Mouse (Mus musculus) embryo, embryonic 10 days (tissue): ENCODE measurements at regions not wholly inside any gene's neighbourhood (a gene's known extent, or its start where the extent isn't known, plus 50 kb on each side); places are given as distances from the start of the nearest gene placed in this dataset.

ENCODE experiments used
- DNase-seq: peaks from one replicate; pipeline ENCODE4 v3.0.0-alpha.2; 2015; ENCODE audit warnings: low spot score

DNA sequence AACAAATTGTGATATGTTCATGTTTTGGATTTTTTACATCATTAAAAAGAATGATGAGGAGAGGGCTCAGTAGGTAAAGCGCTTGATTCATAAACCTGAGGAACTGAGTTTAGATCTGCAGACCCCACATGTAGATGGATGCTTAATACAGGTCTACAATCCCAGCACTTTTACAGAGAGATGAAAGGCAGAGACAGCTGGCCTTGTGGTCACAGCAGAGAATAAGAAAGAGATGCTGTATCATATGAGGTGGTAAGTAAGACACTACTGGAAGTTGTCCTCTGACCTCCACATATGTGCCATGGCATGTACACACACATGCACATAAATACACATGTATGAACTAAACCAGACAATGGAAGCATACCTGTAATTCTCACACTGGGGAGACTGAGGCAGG is 121.9 kb upstream of the Irf2bp2 start:
- no peak for DNase-seq

DNA sequence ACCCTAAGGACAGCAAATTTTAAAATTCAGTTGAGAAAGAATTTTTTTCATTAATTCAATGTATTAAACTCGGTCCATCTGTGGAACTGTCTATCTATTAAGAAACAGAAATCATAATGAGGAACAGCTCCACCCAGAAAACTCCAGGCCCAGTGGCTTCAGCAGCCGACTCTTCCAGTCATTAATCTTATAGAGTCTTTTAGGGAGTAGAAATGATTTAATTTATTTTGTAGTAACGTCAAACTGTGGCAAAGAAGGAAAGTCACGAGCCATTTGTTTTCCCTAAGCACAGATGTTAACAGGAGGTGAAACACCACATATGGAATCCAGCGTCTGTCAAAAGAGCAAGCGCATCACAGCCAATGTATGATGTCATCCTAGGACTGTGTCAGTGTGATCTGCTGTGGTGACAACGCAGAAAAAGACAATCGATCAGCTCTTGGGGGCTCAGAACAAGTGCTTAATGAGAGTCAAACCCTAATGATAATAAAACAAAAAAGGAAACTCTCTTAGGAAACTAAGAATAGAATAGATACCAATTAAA is 119.9 kb upstream of the Irf2bp2 start:
- no peak for DNase-seq

DNA sequence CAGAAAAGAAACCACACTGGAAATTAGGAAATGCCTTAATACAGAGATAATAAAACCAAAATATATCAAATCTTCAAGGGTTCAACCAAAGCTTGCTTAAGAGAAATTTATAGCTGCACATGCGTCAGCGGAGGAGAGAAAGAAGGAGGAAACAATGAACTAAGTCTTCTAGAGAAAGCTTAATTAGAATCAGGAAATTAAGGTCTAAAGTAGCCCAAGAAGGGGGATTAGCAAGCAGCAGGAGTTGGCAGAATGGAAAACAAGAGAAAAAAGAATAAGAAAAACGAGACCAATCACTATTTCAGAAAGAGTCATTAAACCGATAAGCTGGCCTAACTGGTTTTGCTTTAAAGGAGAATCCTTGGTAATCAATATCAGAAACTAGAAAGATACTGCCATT is 119.4 kb upstream of the Irf2bp2 start:
- no peak for DNase-seq

DNA sequence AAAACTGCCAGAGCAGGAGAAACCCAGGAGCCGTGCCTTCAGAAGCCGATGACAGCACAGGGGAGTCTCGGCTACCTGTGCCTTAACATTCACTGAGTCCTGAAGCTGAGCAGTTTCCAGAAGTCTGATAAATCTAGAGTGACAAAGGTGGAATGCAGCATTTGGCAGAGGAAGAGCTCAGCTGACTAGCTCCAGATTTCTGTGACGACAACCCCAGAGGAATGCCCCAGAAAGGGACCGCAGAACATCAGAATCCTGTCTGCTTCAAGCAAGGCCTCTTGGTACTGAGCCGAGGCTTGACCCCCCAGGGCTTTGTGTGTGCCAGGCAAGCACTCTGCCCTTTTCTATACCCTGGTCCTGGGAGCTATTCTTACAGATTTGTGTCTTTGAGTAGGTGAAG is 119.0 kb upstream of the Irf2bp2 start:
- DNase-seq, result no peak

DNA sequence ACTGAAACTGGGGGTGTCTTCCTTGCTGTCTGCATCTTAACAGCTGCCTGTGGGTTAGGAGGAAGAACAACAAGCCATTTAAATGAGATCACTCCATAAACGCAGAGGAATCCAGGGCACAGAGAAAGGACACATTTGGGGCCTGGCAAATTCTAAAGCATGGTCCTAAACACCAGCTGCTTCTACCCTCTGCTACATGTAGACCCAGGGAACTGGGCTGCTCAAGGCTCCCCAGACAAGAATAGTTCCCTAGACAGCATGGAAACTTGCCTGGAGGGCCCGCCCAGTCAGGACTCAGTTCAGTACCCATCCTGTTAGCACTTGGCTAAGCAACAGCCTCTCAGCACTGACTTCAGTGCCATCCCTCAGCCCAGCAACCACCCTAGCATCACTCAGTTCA is 115.2 kb upstream of the Irf2bp2 start:
- no peak for DNase-seq

DNA sequence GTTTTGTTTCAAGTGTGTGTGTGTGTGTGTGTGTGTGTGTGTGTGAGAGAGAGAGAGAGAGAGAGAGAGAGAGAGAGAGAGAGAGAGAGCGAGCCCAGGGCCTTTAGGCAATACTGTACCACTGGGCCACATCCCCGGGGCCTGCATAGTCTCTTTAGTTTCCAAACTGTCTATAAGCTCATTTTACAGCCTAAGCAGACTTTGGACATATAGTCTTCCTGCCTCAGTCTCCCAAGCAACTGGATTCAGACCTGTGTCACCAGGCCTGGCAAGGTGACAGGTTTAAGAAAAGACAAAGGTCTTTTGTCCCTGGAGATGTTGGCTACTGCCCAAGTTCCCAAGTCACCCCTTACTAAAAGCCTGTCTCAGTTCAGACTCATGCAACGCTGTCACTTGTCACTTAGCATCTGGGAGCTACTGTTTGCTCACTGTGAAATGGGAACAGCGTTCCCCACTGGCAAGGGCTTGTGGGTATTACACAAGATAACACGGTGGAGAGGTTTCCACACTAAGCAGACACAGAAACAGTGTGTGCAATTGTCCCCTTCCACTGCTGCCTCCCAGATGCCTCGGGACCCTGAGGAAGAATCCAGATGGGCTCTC is 113.6 kb upstream of the Irf2bp2 start:
- no peak for DNase-seq

DNA sequence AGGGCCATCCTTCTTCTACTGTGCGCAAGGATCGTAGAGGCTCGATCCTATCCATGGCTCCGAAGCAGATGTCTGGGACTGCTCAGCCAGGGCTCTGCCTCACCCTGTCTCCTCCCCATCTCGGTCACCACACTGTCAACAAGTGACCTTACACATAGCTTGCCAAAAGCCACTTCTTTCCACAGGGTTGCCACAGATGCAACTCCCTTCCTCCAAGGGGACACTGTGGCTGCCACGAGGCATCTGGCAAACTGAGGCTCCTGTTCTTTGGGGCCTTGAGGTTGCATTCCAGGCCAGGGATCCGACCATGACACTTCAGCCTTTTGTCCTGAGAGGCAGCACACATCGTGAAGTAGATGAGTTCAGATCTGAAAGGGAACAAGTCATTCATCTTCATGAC is 112.5 kb upstream of the Irf2bp2 start:
- DNase-seq, result no peak

DNA sequence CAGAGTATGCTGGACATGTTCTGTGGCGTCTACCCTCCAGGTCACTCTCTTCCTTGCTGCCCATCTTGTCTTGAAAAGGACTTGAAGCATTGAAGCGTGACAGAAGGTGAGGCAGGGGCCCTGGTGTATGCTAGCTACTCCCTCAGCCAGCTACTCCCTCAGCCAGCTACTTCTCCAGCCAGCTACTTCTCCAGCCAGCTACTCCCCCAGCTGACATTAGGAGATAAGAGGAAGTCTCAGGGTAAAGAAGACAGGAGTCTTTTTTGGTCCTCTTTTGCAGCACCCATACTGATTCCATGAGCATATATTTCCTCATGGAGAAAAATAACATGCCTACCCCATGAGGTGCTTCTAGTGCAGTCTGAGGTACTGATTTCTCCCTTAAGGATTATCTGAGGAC is 111.6 kb upstream of the Irf2bp2 start:
- DNase-seq, result no peak

DNA sequence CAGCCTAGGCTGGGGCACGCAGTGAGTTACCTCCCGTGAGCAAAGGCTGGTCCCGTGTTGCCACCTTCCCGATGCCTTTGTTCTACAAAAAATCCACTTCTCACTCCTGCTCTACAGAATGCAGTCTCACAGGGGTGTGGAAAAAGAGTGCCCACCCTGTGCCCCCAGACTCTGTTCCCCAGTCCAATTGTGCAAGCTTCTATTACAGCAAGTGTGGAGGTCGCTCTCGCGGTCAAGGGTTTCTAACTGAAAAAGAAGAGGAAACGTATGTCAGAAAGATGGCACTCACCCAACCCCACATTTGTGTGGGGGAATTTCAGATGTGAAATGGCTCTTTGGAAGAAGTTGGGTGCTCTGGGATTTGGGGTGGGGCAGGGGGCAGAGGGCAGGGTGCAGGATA is 110.9 kb upstream of the Irf2bp2 start:
- no peak for DNase-seq

DNA sequence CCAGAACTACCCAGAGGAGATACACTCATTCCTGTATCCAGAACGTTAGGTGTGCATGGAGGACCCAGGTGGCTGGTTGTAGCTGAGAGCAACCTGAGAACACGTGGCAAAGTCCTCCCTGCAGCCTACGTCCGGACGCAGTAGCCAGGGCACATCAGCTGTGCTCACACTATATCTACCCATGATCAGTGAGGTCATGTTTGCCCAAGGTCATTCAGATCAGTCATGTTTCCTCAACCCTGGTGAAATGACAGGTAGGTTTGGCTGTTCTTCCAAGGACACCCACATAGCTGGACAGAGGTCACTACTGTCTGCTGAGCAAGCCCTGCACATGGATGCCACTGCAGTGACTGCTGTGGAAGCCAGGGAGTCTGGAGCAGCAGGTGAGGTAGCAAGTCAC is 109.8 kb upstream of the Irf2bp2 start:
- DNase-seq, result no peak

DNA sequence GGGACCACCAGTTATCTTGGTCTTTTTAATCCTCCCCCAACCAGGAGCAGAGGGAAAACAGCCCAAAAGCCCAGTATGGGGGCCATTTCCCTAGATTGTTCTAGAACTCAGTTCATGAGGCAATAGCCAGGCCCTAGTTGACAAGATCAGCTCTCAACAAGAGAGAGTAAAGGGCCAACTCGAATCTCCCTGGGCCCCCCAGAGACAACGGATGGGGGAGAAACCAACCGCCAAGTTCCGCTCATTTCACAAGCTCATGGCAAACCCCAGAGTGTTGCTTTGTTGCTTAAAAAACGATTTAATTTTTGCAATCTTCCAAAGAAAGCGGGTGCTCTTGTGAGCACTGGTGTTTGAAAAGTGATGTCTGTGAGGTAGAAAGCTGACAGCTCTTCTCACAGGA is 108.5 kb upstream of the Irf2bp2 start:
- no peak for DNase-seq

DNA sequence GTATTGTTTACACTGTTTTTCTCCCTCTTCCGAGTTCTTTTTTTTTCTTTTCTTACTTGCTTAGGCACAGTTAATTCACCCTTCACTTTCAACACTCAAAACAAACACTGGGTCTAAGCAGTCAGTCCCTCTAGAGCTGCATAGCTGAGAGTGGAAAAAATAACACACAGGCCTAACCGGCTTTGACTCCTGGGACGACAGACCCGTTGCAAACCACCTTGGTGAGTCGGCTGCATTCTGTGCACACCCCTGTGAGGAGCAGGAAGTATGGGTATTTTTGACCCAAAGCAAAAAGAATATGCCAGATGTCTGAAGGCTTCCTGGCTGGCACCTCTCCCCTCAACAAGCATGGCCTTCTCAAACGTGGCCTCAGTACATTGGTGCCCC is 105.6 kb upstream of the Irf2bp2 start:
- DNase-seq, result peak; percentile 49

DNA sequence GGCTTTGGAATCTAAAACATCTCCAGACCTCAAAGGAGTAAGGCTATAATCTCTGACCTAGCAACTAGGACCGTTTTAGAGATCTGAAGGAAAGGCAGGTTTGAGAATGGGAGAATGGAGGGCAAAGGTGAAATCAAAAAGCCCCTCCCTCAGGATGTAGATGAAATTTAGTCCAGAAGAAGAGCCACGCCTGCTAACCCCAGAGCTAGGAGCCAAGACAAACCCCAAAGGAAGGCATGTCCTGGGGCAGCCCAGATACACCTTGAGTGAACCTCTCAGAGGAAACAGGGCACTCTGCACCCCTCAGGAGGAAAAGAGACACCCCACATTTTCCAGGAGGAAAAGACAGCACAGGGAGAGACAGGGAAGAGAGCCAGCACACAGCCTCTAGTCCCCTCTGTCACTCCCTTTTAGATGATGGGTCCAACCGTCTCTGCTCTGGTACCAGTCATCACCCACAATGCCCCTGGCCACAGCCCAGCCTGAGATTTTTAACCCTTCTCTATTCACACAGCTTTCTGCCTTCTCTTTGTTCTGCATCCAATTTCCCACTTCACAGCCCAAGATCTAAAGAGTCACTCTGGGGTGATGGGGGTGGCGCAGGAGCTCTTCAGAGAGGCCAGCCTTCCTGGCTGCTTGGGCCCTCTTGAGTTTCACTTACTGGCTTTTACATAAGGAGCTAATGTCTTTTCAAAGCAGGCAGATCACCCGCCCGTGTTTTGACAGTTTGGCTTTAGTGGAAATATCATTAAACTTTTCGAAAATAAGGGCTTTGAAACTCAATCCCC is 105.0 kb upstream of the Irf2bp2 start:
- DNase-seq, result peak; percentile 66

DNA sequence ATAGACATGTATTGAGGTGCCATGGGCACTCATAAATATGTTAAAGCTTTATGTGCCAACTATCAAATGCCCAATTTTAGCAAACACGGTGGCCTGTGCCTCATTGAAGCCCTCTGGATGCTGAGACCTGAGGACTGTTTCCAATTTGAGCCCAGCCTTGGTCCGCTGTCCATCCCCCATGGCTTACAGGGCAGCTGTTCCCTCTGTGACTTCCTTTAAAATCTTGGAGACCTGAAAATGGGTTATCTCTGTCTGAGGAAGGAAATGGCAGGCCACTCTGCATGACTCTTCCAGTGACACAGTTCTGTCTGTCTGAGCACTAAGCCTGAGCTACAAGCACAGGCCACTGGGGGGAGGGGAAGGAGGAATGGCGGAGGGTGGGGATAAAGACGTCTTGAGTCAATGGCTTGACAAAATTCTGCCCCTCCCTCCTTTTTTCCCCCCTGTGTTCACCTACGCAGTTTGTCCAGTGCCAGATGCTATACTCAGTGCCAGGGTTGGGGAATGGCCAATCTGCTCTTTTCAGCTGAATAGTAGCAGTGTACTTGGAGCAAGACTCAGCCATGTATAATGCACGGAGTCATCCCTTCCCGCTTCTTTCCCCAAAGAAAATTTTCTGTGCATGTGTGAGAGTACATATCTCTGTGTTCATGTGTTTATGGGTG is 102.7 kb upstream of the Irf2bp2 start:
- DNase-seq, result no peak

DNA sequence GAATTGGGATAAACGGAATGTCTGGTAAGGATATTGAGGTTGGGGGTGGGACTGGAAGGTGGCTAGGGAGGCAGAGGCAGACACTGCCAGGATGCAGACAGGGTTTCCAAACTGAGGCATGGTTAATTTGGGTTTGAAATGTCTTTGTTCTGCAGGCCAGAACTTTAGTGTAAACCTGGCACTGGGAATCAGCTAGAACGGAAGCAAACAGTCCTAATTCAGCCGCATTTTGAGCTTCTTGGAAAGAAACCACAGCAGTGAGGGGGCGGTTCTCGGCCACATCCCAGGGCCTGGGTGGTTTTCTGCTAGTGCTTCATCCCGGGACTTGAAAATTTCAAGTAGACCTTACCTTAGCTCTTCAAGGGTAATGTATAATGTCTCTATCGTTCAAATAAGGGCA is 100.6 kb upstream of the Irf2bp2 start:
- DNase-seq, result no peak

DNA sequence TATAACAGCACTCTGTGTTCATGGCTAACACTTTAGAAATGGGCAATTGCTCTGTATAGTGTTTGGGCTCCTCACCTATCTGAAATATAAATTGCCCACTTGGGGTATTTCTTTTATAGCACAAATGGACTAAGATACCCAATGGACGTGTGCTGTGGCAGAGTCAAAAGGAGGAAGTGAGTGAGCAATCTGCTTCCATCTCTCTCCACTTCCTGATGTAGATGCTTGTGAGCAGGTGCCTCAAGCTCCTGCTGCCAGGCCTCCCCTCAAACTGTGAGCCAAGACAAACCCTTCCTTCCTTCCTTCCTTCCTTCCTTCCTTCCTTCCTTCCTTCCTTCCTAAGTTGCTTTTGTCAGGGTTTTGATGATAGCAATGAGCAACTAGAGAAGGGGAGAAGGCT is 99.9 kb upstream of the Irf2bp2 start:
- no peak for DNase-seq

DNA sequence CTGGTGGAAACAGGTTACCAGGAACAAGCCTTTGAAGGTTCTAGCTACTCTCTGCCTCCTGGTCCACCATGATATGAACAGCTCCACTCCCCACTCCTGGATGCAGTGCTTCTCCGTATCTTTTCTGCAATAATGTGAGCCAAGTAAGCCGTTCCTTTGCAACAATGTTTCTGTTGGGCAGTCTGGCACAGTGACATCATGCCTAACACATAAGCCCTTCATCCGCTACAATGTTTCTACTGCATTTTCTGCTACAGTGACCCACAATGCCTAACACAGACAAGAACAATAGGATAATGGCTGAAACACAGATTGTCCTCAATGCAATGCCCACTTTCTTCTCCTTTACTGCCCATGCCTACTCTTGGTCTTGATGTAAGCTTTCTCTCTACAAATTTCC is 98.9 kb upstream of the Irf2bp2 start:
- DNase-seq, result no peak

DNA sequence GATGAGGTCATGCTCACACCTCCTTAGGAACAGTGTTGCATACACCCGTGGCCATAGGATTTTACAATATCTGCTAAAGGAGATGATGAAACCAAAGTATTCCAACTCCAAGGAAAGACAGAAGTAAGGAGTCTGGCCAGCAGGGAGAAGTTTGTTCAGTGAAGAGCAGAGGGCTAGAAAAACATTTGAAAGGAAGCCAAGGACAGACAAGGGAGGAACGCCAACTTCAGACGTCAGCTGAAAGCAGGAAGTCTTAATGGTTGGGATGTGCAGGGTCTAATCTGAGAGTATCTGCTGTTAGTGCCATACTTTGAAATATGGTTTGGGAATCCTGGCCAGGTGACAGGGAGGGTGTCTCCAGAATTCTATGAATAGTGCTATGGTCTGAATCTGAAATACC is 98.5 kb upstream of the Irf2bp2 start:
- no peak for DNase-seq

DNA sequence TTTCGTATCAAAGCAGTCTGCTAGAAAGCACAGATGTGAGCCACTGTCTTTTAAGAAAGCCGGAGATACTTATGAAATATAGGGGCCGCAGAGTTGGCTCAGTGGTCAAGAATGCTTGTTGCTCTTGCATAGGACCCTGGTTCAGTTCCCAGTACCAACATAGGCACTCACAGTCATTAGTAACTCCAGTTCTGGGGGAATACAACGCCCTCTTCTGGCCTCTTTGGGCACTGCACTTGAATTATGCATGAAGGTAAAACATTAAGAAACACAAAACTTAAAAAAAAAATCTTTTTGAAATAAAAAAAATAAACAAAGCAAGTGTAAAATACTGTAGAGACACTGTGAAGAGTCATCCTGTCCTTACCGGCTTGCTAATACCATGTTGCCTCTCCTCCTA is 94.7 kb upstream of the Irf2bp2 start:
- no peak for DNase-seq

DNA sequence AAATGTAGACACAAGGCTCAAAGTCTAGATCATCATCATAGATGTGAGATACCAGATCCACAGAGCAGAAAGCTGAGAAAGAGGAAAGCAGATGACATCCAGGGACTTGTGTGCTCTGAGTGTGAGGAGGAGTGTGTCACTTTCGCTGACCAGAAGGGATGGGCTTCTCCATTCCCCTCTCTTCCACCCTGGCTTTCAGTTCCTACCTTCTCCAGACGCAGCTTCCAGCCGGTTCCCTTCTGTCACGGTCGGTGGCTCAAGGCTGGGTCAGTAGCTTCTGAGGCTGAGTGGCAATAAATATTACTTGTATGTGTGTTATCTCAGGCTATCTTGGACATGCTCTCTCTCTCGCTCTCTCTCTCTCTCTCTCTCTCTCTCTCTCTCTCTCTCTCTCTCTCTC is 94.2 kb upstream of the Irf2bp2 start:
- DNase-seq, result no peak

DNA sequence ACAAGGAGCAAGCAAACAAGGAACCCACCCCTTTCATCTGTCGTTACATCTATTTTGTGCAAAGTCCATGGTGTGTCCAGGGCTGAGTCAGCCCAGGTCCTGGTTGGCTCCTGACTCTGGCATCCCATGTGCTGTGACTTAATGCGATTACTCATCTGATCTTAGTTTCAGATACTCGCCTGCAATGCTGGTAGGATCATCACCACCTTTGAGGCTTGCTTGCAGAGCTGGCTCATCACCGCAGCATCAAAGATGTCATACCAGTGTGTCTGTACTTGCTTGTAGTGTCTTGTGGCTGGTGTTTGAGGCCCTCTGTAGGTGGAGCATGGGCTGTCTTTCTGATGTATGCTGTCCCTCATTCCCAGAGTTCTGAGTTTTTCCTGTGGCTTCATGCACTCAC is 93.0 kb upstream of the Irf2bp2 start:
- no peak for DNase-seq

DNA sequence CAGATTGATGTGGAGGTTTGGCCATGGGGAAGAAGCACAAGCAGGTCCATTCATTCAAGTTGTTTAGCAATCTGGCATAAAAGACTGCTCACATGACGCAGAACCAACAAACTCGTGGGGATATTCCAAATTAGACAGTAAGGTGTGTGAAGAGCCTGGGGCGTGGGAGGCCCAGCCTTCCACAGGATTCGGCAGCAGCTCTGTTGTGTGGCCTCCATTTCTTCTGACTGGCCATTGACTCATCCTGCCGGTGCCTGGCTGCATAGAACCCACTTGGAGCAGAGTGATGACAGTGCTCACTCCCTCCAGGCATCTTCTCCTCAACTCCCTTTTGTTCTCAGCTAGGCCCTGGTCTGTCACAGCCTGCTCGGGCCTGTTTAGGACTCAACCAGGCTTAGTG is 91.6 kb upstream of the Irf2bp2 start:
- no peak for DNase-seq

DNA sequence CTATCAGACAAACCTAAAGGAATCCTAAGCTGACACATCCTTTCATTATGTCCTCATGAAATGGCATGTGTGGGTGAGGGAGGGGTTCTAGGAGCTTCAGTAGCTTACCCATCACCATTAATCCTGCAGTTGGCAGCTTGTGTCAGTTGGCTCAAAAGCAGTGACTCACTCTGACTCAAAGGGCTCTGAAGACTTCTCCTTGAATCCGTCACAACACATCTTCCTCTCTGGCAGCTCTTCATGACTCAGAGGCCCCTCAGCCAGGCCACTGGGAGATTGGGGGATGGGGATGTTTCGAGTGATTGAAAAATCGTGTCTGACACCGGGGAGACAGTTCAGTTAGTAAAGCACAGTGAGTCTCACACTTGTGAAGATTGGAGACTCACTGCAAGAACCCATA is 90.2 kb upstream of the Irf2bp2 start:
- DNase-seq, result no peak
